Mouse (Mus musculus) testis, adult 2 months (tissue): ENCODE results near the gene Cept1.

Experiments used
- CTCF ChIP-seq: fragments of 200-500 bp; IDR thresholded peaks from 2 replicates; pipeline ENCODE4 v1.5.1; 2012; ENCODE audit warnings: low read depth, mild to moderate bottlenecking, inconsistent platforms, low read length, moderate library complexity; ENCODE audit not compliant: control insufficient read depth, insufficient read depth, insufficient replicate concordance
- POLR2A ChIP-seq: fragments of 200-500 bp; IDR thresholded peaks from 2 replicates; pipeline ENCODE4 v1.6.1; 2012; ENCODE audit warnings: low read depth, mild to moderate bottlenecking, inconsistent platforms, low read length, moderate library complexity; ENCODE audit not compliant: control insufficient read depth

DNA sequence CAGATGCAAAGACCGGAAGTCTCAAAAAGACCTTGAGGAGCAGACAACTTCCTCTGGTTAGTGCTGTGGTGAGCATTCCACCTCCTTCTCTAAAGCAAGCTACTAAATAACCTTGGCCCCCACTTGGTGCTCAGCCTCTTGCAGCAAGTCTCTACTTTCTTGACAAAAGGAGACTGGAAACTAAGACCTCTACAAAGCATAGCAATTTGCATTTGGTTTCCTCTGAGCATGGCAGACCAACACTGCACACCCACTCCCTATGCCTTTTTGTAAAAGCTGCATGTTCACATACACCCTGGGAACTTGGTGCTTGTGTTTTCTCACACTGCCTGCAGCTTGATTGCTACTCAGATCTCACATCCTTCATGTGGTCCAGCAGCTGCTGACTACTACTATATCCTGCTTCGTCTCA lies 85.5 kb downstream of the Cept1 start:
- TF ChIP-seq POLR2A, result no peak
- no peak for TF ChIP-seq CTCF
